Mouse (Mus musculus): Measurements from ENCODE around the gene Aldh1l2.
"Not testable (repeated sequence)": the region's sequence is repeated elsewhere in the genome, so short reads cannot be mapped to it uniquely, and the experiment has no call there.

The Aldh1l2 gene

GRCm38 (mm10) chr10:83533910-83534283 is at the start of gene Aldh1l2:
Gene Aldh1l2 (minus strand): TSS chr10:83534140.
- peak; percentile 28 for DNase-seq (ENCODE audit: low read depth)

GRCm38 (mm10) chr10:83565449-83566441 is 31.8 kb upstream of the Aldh1l2 start:
- DNase-seq (ENCODE audit: low read depth), result no peak

GRCm38 (mm10) chr10:83563005-83563404 is 29.1 kb upstream of the Aldh1l2 start:
- no peak for DNase-seq (ENCODE audit: low read depth)

GRCm38 (mm10) chr10:83545341-83545740 is 11.4 kb upstream of the Aldh1l2 start:
- no peak for DNase-seq (ENCODE audit: low read depth)

- peak; percentile 28 for DNase-seq (ENCODE audit: low read depth)
These were observed 10.2 kb upstream of the Aldh1l2 start for GRCm38 (mm10) chr10:83544103-83544479.

GRCm38 (mm10) chr10:83543439-83544102 is 9.6 kb upstream of the Aldh1l2 start, which contains the start of gene Washc4:
Gene Washc4 (plus strand): TSS chr10:83543752.
- peak; percentile 81 for DNase-seq (ENCODE audit: low read depth)

GRCm38 (mm10) chr10:83542241-83542640 is 8.3 kb upstream of the Aldh1l2 start:
- no peak for DNase-seq (ENCODE audit: low read depth)

- no peak for DNase-seq (ENCODE audit: low read depth)
These were observed 6.2 kb upstream of the Aldh1l2 start for GRCm38 (mm10) chr10:83540092-83540491.

- DNase-seq (ENCODE audit: low read depth), result no peak
These were observed 5.5 kb upstream of the Aldh1l2 start for GRCm38 (mm10) chr10:83539311-83539980.

GRCm38 (mm10) chr10:83536436-83536835 is 2.5 kb upstream of the Aldh1l2 start:
- DNase-seq (ENCODE audit: low read depth), result no peak

- no peak for DNase-seq (ENCODE audit: low read depth)
These were observed 556 bp downstream of the Aldh1l2 start for GRCm38 (mm10) chr10:83533258-83533909.

GRCm38 (mm10) chr10:83530384-83530967 is 3.5 kb downstream of the Aldh1l2 start:
- DNase-seq (ENCODE audit: low read depth), result no peak

GRCm38 (mm10) chr10:83524238-83524637 is 9.7 kb downstream of the Aldh1l2 start:
- not testable (repeated sequence) for DNase-seq (ENCODE audit: low read depth)

GRCm38 (mm10) chr10:83520990-83521389 is 12.9 kb downstream of the Aldh1l2 start:
- no peak for DNase-seq (ENCODE audit: low read depth)

GRCm38 (mm10) chr10:83513736-83514135 is 20.2 kb downstream of the Aldh1l2 start:
- no peak for DNase-seq (ENCODE audit: low read depth)

- no peak for DNase-seq (ENCODE audit: low read depth)
These were observed 22.6 kb downstream of the Aldh1l2 start for GRCm38 (mm10) chr10:83511304-83511703.

- peak; percentile 10 for DNase-seq (ENCODE audit: low read depth)
These were observed 24.8 kb downstream of the Aldh1l2 start for GRCm38 (mm10) chr10:83508962-83509660.

- no peak for DNase-seq (ENCODE audit: low read depth)
These were observed 36.6 kb downstream of the Aldh1l2 start for GRCm38 (mm10) chr10:83497321-83497720.

- DNase-seq (ENCODE audit: low read depth), result no peak
These were observed 43.4 kb downstream of the Aldh1l2 start for GRCm38 (mm10) chr10:83490506-83490905.

GRCm38 (mm10) chr10:83477286-83477685 is 56.7 kb downstream of the Aldh1l2 start:
- DNase-seq (ENCODE audit: low read depth), result no peak

GRCm38 (mm10) chr10:83475226-83475625 is 58.7 kb downstream of the Aldh1l2 start:
- DNase-seq (ENCODE audit: low read depth), result no peak

Data from c-Kit-positive CD71-positive TER-119-negative erythroid progenitor cells, embryonic 14.5 days (primary cell).